Mouse (Mus musculus) intestine, embryonic 16.5 days (tissue): ENCODE measurements at regions not wholly inside any gene's neighbourhood (a gene's known extent, or its start where the extent isn't known, plus 50 kb on each side); places are given as distances from the start of the nearest gene placed in this dataset.

ENCODE experiments used
- ATAC-seq: fragments of 200-750 bp; cut with Nextera tagmentation; 2 replicates; pipeline ENCODE4 v1.8.0; 2017; ENCODE audit warnings: moderate TSS enrichment, moderate library complexity
- H3K27ac ChIP-seq: fragments of 300-500 bp; sonication (generic); 2 replicates; pipeline ENCODE4 v1.5.1; 2014; ENCODE audit warnings: mild to moderate bottlenecking, low read length
- H3K27me3 ChIP-seq: fragments of 300-500 bp; sonication (generic); replicated peaks from 2 replicates; pipeline ENCODE4 v1.6.1; 2014; ENCODE audit warnings: low read length, control low read depth, mixed read lengths; ENCODE audit not compliant: control insufficient read depth, insufficient read depth
- H3K36me3 ChIP-seq: fragments of 300-500 bp; sonication (generic); 2 replicates; pipeline ENCODE4 v1.6.1; 2014; ENCODE audit warnings: low read length, control low read depth; ENCODE audit not compliant: control insufficient read depth, insufficient read depth
- H3K4me1 ChIP-seq: fragments of 300-500 bp; sonication (generic); 2 replicates; pipeline ENCODE4 v1.6.1; 2014; ENCODE audit warnings: low read length, control low read depth, mixed read lengths; ENCODE audit not compliant: control insufficient read depth, insufficient read depth
- H3K4me2 ChIP-seq: fragments of 300-500 bp; sonication (generic); 2 replicates; pipeline ENCODE4 v1.6.1; 2014; ENCODE audit warnings: low read depth, low read length, control low read depth
- H3K4me3 ChIP-seq: fragments of 300-500 bp; sonication (generic); 2 replicates; pipeline ENCODE4 v1.5.1; 2014; ENCODE audit warnings: mild to moderate bottlenecking, low read length
- H3K9ac ChIP-seq: fragments of 300-500 bp; sonication (generic); 2 replicates; pipeline ENCODE4 v1.6.1; 2014; ENCODE audit warnings: low read depth, low read length
- H3K9me3 ChIP-seq: fragments of 300-500 bp; sonication (generic); 2 replicates; pipeline ENCODE4 v1.6.1; 2016; ENCODE audit warnings: low read length, control low read depth; ENCODE audit not compliant: control insufficient read depth
- WGBS: fragments of 180-500 bp; shearing (Covaris S2); extraction: QIAGEN DNeasy Blood & Tissue Kit; methylation state at CpG from one replicate; pipeline ENCODE4 v1.1.7; 2014; 5-methylcytosine and 5-hydroxymethylcytosine counted together

GRCm38 (mm10) chr11:93725242-93725641 is 160.3 kb downstream of the Utp18 start:
- Histone ChIP-seq H3K9ac (no peak overlapping the region), H3K27ac (no peak overlapping the region), H3K4me3 (no peak overlapping the region), H3K4me2 (no peak overlapping the region), H3K36me3 (no peaks in the 10 kb centered on the region), H3K4me1 (no peaks in the 10 kb centered on the region), H3K27me3 (no peaks in the 10 kb centered on the region), H3K9me3 (no peaks in the 10 kb centered on the region)
- 73% methylated on average over 6 of the region's 6 CpGs for WGBS
- ATAC-seq: no peak

- Histone ChIP-seq H3K4me2 (no peak overlapping the region), H3K9ac (no peak overlapping the region), H3K4me1 (no peaks in the 10 kb centered on the region), H3K4me3 (no peak overlapping the region), H3K27me3 (no peaks in the 10 kb centered on the region), H3K27ac (no peak overlapping the region), H3K9me3 (no peaks in the 10 kb centered on the region), H3K36me3 (no peaks in the 10 kb centered on the region)
- 85% methylated on average over 2 of the region's 2 CpGs for WGBS
- ATAC-seq: no peak
Observed at GRCm38 (mm10) chr11:93719141-93719540, 166.4 kb downstream of the Utp18 start.

GRCm38 (mm10) chr11:93709686-93710085 is 175.9 kb downstream of the Utp18 start:
- no peak overlapping the region for H3K4me3 ChIP-seq
- no peak for ATAC-seq
- no peaks in the 10 kb centered on the region for H3K4me1 ChIP-seq
- H3K36me3 ChIP-seq: no peaks in the 10 kb centered on the region
- no peak overlapping the region for H3K4me2 ChIP-seq
- no peak overlapping the region for H3K9ac ChIP-seq
- no peak overlapping the region for H3K27ac ChIP-seq
- no peaks in the 10 kb centered on the region for H3K27me3 ChIP-seq
- WGBS: 68% methylated on average over 4 of the region's 4 CpGs
- no peaks in the 10 kb centered on the region for H3K9me3 ChIP-seq

GRCm38 (mm10) chr11:93696982-93697541 is 188.5 kb downstream of the Utp18 start:
- Histone ChIP-seq H3K4me3 (no peak overlapping the region), H3K36me3 (no peaks in the 10 kb centered on the region), H3K27me3 (no peaks in the 10 kb centered on the region), H3K27ac (no peak overlapping the region), H3K4me2 (no peak overlapping the region), H3K9ac (no peak overlapping the region), H3K9me3 (no peaks in the 10 kb centered on the region), H3K4me1 (no peaks in the 10 kb centered on the region)
- 78% methylated on average over 8 of the region's 8 CpGs for WGBS
- no peak for ATAC-seq

- no peak overlapping the region for H3K27ac ChIP-seq
- H3K36me3 ChIP-seq: no peaks in the 10 kb centered on the region
- WGBS: 76% methylated on average over 12 of the region's 12 CpGs
- no peak overlapping the region for H3K4me2 ChIP-seq
- H3K27me3 ChIP-seq: no peaks in the 10 kb centered on the region
- H3K9me3 ChIP-seq: no peaks in the 10 kb centered on the region
- H3K4me1 ChIP-seq: no peaks in the 10 kb centered on the region
- H3K4me3 ChIP-seq: no peak overlapping the region
- H3K9ac ChIP-seq: no peak overlapping the region
- ATAC-seq: no peak
Observed at GRCm38 (mm10) chr11:93696096-93696890, 189.3 kb downstream of the Utp18 start.

GRCm38 (mm10) chr11:93683691-93684090 is 201.9 kb downstream of the Utp18 start:
- Histone ChIP-seq H3K27ac (no peak overlapping the region), H3K36me3 (no peaks in the 10 kb centered on the region), H3K4me1 (no peaks in the 10 kb centered on the region), H3K9me3 (no peaks in the 10 kb centered on the region), H3K27me3 (no peaks in the 10 kb centered on the region), H3K4me3 (no peak overlapping the region), H3K9ac (no peak overlapping the region), H3K4me2 (no peak overlapping the region)
- WGBS: 75% methylated on average over 5 of the region's 5 CpGs
- no peak for ATAC-seq

GRCm38 (mm10) chr11:93676299-93676698 is 209.3 kb downstream of the Utp18 start:
- H3K9me3 ChIP-seq: no peaks in the 10 kb centered on the region
- 81% methylated on average over 5 of the region's 5 CpGs for WGBS
- no peaks in the 10 kb centered on the region for H3K27me3 ChIP-seq
- ATAC-seq: no peak
- H3K4me2 ChIP-seq: no peak overlapping the region
- no peak overlapping the region for H3K9ac ChIP-seq
- no peaks in the 10 kb centered on the region for H3K4me1 ChIP-seq
- no peak overlapping the region for H3K4me3 ChIP-seq
- no peaks in the 10 kb centered on the region for H3K36me3 ChIP-seq
- no peak overlapping the region for H3K27ac ChIP-seq

GRCm38 (mm10) chr11:93672025-93672424 is 213.5 kb downstream of the Utp18 start:
- H3K9ac ChIP-seq: no peak overlapping the region
- no peak overlapping the region for H3K4me3 ChIP-seq
- WGBS: 52% methylated on average over 3 of the region's 3 CpGs
- H3K36me3 ChIP-seq: no peaks in the 10 kb centered on the region
- H3K9me3 ChIP-seq: no peaks in the 10 kb centered on the region
- H3K27me3 ChIP-seq: no peaks in the 10 kb centered on the region
- ATAC-seq: no peak
- no peak overlapping the region for H3K27ac ChIP-seq
- no peaks in the 10 kb centered on the region for H3K4me1 ChIP-seq
- no peak overlapping the region for H3K4me2 ChIP-seq

GRCm38 (mm10) chr11:93661657-93662056 is 223.9 kb downstream of the Utp18 start:
- Histone ChIP-seq H3K27ac (no peak overlapping the region), H3K9ac (no peak overlapping the region), H3K36me3 (no peaks in the 10 kb centered on the region), H3K4me1 (no peaks in the 10 kb centered on the region), H3K9me3 (no peaks in the 10 kb centered on the region), H3K4me3 (no peak overlapping the region), H3K27me3 (no peaks in the 10 kb centered on the region), H3K4me2 (no peak overlapping the region)
- ATAC-seq: no peak
- 58% methylated on average over 2 of the region's 2 CpGs for WGBS
